In the genomic region with DNA sequence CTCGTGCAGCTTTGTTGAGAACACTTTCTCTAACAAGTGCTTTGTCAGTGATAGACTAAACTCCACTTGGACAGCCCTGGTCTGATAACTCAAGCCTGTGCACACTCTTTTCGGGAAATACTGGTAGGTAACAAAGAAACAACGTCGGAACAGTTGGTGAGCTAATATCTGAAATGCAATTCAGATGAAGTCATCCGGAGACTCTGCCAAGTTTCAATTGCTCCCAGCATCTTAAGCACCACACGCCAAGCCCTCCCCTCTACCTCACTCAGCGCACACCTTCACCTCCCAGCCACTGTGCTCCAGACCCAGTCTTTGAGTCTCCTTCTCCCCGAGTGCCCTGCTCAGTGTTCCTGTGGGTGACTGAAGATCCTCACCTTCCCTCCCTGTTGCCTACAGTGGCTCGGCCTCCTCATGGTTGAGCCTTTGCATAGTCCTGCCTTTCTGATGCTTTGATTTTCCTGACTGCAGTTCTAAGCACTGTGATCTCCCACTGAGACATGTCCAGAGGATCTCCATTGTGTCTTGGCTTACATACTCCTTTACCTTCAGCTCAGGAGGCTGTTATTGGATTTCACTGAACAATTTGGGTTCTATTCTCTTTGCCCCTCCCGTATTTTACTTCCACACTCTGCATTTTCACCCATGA, we compare ENCODE assay signal across 11 mouse cellular contexts. TPM values are rescaled to one million over a fixed set of nuclear protein-coding genes. Genes with fewer than 3 reads are reported as not detected.
DNase-seq lines count a peak whose midpoint lies in the region; ATAC-seq and TF ChIP-seq lines count a peak whose summit lies in the region.
"Had no signal": no experiment of that assay in that cellular context is flagged by ENCODE, and none has a peak within 500 bp of the region (broad histone marks: within the 10 kb centered on the region; RNA-seq: fewer than 3 reads in every experiment).

No protein-coding gene starts in this region.

- no peak overlapping the region for H3K9ac ChIP-seq in heart, embryonic 14.5 days (ENCODE audit: low read length)
- no peak overlapping the region for H3K9ac ChIP-seq in lung, embryonic 14.5 days
- H3K9ac ChIP-seq: neural tube, embryonic 12.5 days had no signal

- WGBS in heart, embryonic 14.5 days = 31% methylated on average over 10 of the region's 10 CpGs
- 51% methylated on average over 10 of the region's 10 CpGs for WGBS in lung, embryonic 14.5 days

- no peak overlapping the region for H3K4me3 ChIP-seq in heart, embryonic 14.5 days (ENCODE audit: control insufficient read depth in 1 of 2, insufficient read depth in 1 of 2, low read depth in 1 of 2, low read length in 2 of 2)
- no peak overlapping the region for H3K4me3 ChIP-seq in lung, embryonic 14.5 days (ENCODE audit: low read depth, low read length)
- H3K4me3 ChIP-seq: neural tube, embryonic 12.5 days had no signal

- peak overlapping the region; percentile 14 for H3K4me2 ChIP-seq in heart, embryonic 14.5 days (ENCODE audit: low read length)
- H3K4me2 ChIP-seq in lung, embryonic 14.5 days = no peak overlapping the region
- H3K4me2 ChIP-seq: neural tube, embryonic 12.5 days had no signal

- in situ Hi-C loops in Patski (cut with MboI; ENCODE audit: low pct_unique_long_range_greater_than_20kb) = no loop called here

- CTCF ChIA-PET in Patski (lab: Charles Lee) = interaction anchor here (0.7 to 1.2 kb wide), 2 partner anchors 9 to 11 kb away, joined by 3 read pairs; no protein-coding TSS in a partner anchor

- no peak for TF ChIP-seq CTCF in Patski (IDR thresholded peaks at IDR 0.05)
- no peak for TF ChIP-seq CTCF in lung, embryonic 14.5 days (IDR thresholded peaks at IDR 0.05; ENCODE audit: low read depth)

- no peak overlapping the region; a peak in 1 of 4 replicates for H3K27ac ChIP-seq in heart, embryonic 14.5 days (replicated peaks in 1 of 2; ENCODE audit: control insufficient read depth in 1 of 2, insufficient read depth in 1 of 2, low read depth in 2 of 2, low read length in 2 of 2)
- peak overlapping the region; percentile 76 for H3K27ac ChIP-seq in lung, embryonic 14.5 days (ENCODE audit: low read depth)
- H3K27ac ChIP-seq: neural tube, embryonic 12.5 days had no signal

- ATAC-seq in heart, embryonic 14.5 days (ENCODE audit: insufficient number of reproducible peaks, insufficient read depth, low FRiP score, low read depth) = no peak
- ATAC-seq in Patski = peak; percentile 95
- peak; percentile 95 for ATAC-seq in lung, embryonic 14.5 days (ENCODE audit: insufficient read depth)

- H3K4me1 ChIP-seq in heart, embryonic 14.5 days (ENCODE audit: control insufficient read depth in 2 of 2, insufficient read depth in 2 of 2, low read length in 2 of 2) = peaks cover 4 to 11% of the 10 kb centered on the region in 2 experiments; a peak in 3 of 4 replicates
- no peaks in the 10 kb centered on the region for H3K4me1 ChIP-seq in lung, embryonic 14.5 days (ENCODE audit: insufficient read depth)
- H3K4me1 ChIP-seq: neural tube, embryonic 12.5 days had no signal

- no peaks in the 10 kb centered on the region for H3K27me3 ChIP-seq in heart, embryonic 14.5 days (ENCODE audit: control insufficient read depth, insufficient read depth, low read length)
- no peaks in the 10 kb centered on the region for H3K27me3 ChIP-seq in Patski
- no peaks in the 10 kb centered on the region for H3K27me3 ChIP-seq in lung, embryonic 14.5 days (ENCODE audit: insufficient read depth, low read length)
- H3K27me3 ChIP-seq: neural tube, embryonic 12.5 days had no signal

- POLR2A ChIA-PET in Patski (lab: Charles Lee) = no interaction called here

- no peaks in the 10 kb centered on the region for H3K9me3 ChIP-seq in heart, embryonic 14.5 days (ENCODE audit: control insufficient read depth, low read length)
- no peaks in the 10 kb centered on the region for H3K9me3 ChIP-seq in lung, embryonic 14.5 days (ENCODE audit: low read depth, low read length)
- H3K9me3 ChIP-seq: neural tube, embryonic 12.5 days had no signal

- no peak for DNase-seq in heart, postnatal 36 days
- peak; percentile 63 for DNase-seq in Patski (ENCODE audit: low read depth, low spot score)
- DNase-seq in cerebellum, postnatal 36 days = peak; percentile 55 to 66
- peak; percentile 83 for DNase-seq in lung, embryonic 14.5 days
- no peak for DNase-seq in adrenal gland, adult 18-20 months (ENCODE audit: low spot score in 2 of 2)
- no peak for DNase-seq in neural tube, embryonic 10.5 days (ENCODE audit: extremely low spot score, low spot score)
- no peak for DNase-seq in frontal cortex, adult 2 months (ENCODE audit: extremely low spot score in 1 of 2, low spot score in 1 of 2)
- DNase-seq: kidney, adult 18-20 months; right cerebral cortex, postnatal 14 days had no signal

- no peaks in the 10 kb centered on the region for H3K36me3 ChIP-seq in heart, embryonic 14.5 days (ENCODE audit: control insufficient read depth, insufficient read depth, low read length)
- H3K36me3 ChIP-seq in lung, embryonic 14.5 days (ENCODE audit: insufficient read depth) = no peaks in the 10 kb centered on the region
- H3K36me3 ChIP-seq: neural tube, embryonic 12.5 days had no signal

- intact Hi-C loops in heart, postnatal 36 days (cut with DNase I) = no loop called here

RNA-seq across cellular contexts. Expression of a gene that starts 37.3 kb away (rescaled TPM):
- polyA plus RNA-seq in heart, embryonic 14.5 days (2014; fragmentation: Nextera tagmentation; extraction: Ambion mirVana) = 2.0 and 2.5 TPM in 2 replicates
- 10 to 100 TPM; 44.5 to 44.6 TPM for total RNA-seq in heart, postnatal 36 days (2021)
- polyA plus RNA-seq in Patski (2021) = 57.0 TPM
- 2.1 and 3.0 TPM in 2 replicates for polyA plus RNA-seq in lung, embryonic 14.5 days (2014; fragmentation: Nextera tagmentation; extraction: Ambion mirVana)
- 10 to 100 TPM; 22.9 to 24.2 TPM for total RNA-seq in adrenal gland, adult 18-20 months (2021)
- polyA plus RNA-seq in frontal cortex, adult 2 months (2012; rRNA removed) = 77.6 and 96.1 TPM in 2 replicates

Comparison
In these comparisons a context has a peak if more than half of its experiments do, and no peak if none do; other contexts are left out.
1. DNase-seq: peak in Patski (single experiment), cerebellum, postnatal 36 days (2 of 2) and lung, embryonic 14.5 days (single experiment); none in heart, postnatal 36 days (0 of 2), adrenal gland, adult 18-20 months (0 of 2), neural tube, embryonic 10.5 days (single experiment) and frontal cortex, adult 2 months (0 of 2).
2. RNA of a gene that starts 37.3 kb away (polyA plus RNA-seq): 77.6 to 96.1 TPM in frontal cortex, adult 2 months and 57.0 TPM in Patski (single experiment); 2.0 to 2.5 TPM in heart, embryonic 14.5 days and 2.1 to 3.0 TPM in lung, embryonic 14.5 days; every median in the first group is over 10 times any median in the second.